Mouse (Mus musculus) forebrain, embryonic 15.5 days (tissue): ENCODE results near the gene Ano8. TPM values are rescaled to one million over a fixed set of nuclear protein-coding genes. Genes with fewer than 3 reads are reported as not detected.
A peak's percentile ranks its signal among the peaks of the same experiment; 100 is the strongest.

Experiments used
- ATAC-seq: fragments of 200-750 bp; cut with Nextera tagmentation; replicated peaks from 2 replicates; pipeline ENCODE4 v1.8.0; 2017; ENCODE audit warnings: mild to moderate bottlenecking, moderate TSS enrichment, moderate library complexity
- H3K27ac ChIP-seq: fragments of 300-500 bp; sonication (generic); replicated peaks from 2 replicates; pipeline ENCODE4 v1.5.1; 2015; ENCODE audit warnings: mild to moderate bottlenecking, inconsistent platforms
- H3K27me3 ChIP-seq: fragments of 300-500 bp; sonication (generic); 2 replicates; pipeline ENCODE4 v1.6.1; 2015; ENCODE audit warnings: inconsistent platforms
- H3K36me3 ChIP-seq: fragments of 300-500 bp; sonication (generic); 2 replicates; pipeline ENCODE4 v1.6.1; 2015; ENCODE audit warnings: mild to moderate bottlenecking, inconsistent platforms
- H3K4me1 ChIP-seq: fragments of 300-500 bp; sonication (generic); 2 replicates; pipeline ENCODE4 v1.6.1; 2015; ENCODE audit warnings: inconsistent platforms
- H3K4me2 ChIP-seq: fragments of 300-500 bp; sonication (generic); replicated peaks from 2 replicates; pipeline ENCODE4 v1.6.1; 2015; ENCODE audit warnings: mild to moderate bottlenecking, inconsistent platforms
- H3K4me3 ChIP-seq: fragments of 300-500 bp; sonication (generic); 2 replicates; pipeline ENCODE4 v1.5.1; 2015; ENCODE audit warnings: mild to moderate bottlenecking, inconsistent platforms
- H3K9ac ChIP-seq: fragments of 300-500 bp; sonication (generic); replicated peaks from 2 replicates; pipeline ENCODE4 v1.6.1; 2015; ENCODE audit warnings: mild to moderate bottlenecking, inconsistent platforms
- H3K9me3 ChIP-seq: fragments of 300-500 bp; sonication (generic); 2 replicates; pipeline ENCODE4 v1.6.1; 2016; ENCODE audit warnings: inconsistent platforms
- WGBS: fragments of 180-500 bp; shearing (Covaris S2); methylation state at CpG from one replicate; pipeline ENCODE4 v1.1.7; 2015; ENCODE audit warnings: mixed read lengths; 5-methylcytosine and 5-hydroxymethylcytosine counted together
- polyA plus RNA-seq: library from polyadenylated mRNA; unstranded; fragments of >200 nt; fragmentation: Nextera tagmentation; extraction: Ambion mirVana; gene quantifications from 2 replicates; pipeline ENCODE4 v1.2.1, GENCODE M21; 2015

Ano8 gene
- polyA plus RNA-seq, 1 experiment from 2014 or later, result 9.8 TPM

DNA sequence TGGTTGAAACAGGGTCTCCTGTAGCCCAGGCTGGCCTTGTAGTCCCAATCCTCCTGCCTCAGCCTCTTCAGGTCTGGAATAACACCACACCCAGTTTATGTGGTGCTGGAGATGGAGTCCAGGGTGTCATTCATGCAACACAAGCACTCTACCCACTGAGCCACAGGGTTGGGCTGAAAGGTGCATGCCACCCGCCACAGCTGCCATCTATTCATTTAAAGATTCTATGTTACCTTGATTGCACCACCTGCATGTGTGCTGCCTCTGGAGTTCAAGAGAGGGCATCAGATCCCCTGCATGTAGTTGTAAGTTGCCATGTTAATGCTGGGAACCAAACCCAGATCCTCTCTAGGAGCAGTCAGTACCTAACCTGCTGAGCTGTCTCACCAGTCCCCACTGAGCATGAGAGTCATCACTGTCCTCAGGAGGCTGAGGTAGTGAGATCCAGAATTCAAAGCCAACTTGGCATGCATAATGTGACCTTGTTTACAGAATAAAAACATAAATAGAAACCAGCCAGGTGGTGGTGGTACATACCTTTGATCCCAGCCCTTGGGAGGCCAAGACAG is 11.4 kb upstream of the Ano8 start:
- Histone ChIP-seq H3K27me3 (no peaks in the 10 kb centered on the region), H3K4me2 (no peak overlapping the region), H3K4me3 (no peak overlapping the region), H3K27ac (no peak overlapping the region), H3K9me3 (no peaks in the 10 kb centered on the region), H3K4me1 (peaks cover 8% of the 10 kb centered on the region; the same call in 1 of the 2 replicates), H3K36me3 (peaks cover 10% of the 10 kb centered on the region), H3K9ac (no peak overlapping the region)
- ATAC-seq, result no peak
- WGBS, result 84% methylated on average over 1 of the region's 1 CpGs

DNA sequence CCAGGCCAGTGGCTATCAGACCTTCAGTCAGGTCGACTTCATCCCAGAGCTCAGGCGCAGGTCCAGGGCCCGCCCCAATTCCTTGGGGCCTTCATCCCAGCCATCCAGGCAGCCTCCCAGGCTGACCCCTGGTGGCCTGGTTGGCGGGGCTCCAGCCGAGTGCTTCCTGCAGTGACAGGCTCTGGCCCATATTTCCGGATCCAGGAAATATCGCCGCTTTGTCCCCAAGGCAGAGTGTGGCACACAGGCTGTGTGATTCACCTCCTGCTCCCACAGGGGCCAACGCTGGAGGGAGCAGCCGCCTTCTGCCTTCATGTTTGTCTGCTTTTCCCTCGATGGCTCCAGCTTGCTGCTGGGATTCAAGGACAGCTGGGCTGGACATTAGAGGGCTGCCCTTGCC is 10.7 kb upstream of the Ano8 start:
- no peak for ATAC-seq
- no peak overlapping the region for H3K9ac ChIP-seq
- peaks cover 8% of the 10 kb centered on the region; the same call in 1 of the 2 replicates for H3K4me1 ChIP-seq
- H3K9me3 ChIP-seq, result no peaks in the 10 kb centered on the region
- peaks cover 15% of the 10 kb centered on the region for H3K36me3 ChIP-seq
- H3K4me3 ChIP-seq, result no peak overlapping the region
- WGBS, result 63% methylated on average over 11 of the region's 11 CpGs
- no peaks in the 10 kb centered on the region for H3K27me3 ChIP-seq
- no peak overlapping the region for H3K4me2 ChIP-seq
- no peak overlapping the region for H3K27ac ChIP-seq

DNA sequence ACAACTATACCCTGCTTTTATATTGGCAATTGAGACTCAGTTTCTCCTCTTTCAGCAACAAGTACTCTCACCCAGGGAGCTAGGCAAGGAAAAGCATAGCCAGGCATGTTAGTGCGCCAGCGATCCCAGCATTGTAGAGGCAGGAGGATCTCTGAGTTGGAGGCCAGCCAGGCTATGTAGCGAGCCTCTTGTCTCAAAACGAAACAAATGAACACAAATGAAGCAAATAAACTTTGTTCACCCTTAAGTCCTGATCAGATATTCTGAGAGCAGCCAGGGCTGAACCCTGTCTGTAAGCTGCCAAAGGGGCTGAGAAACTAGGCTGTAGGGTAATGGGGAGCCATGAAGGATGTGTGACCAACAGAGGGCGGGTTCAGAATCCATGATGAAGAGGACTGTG is 10.0 kb upstream of the Ano8 start:
- H3K9me3 ChIP-seq, result no peaks in the 10 kb centered on the region
- H3K27ac ChIP-seq, result no peak overlapping the region
- no peak overlapping the region for H3K4me2 ChIP-seq
- peaks cover 18% of the 10 kb centered on the region for H3K36me3 ChIP-seq
- H3K4me1 ChIP-seq, result peaks cover 8% of the 10 kb centered on the region; the same call in 1 of the 2 replicates
- ATAC-seq, result no peak
- H3K9ac ChIP-seq, result no peak overlapping the region
- WGBS, result 79% methylated on average over 5 of the region's 5 CpGs
- H3K27me3 ChIP-seq, result no peaks in the 10 kb centered on the region
- H3K4me3 ChIP-seq, result no peak overlapping the region

DNA sequence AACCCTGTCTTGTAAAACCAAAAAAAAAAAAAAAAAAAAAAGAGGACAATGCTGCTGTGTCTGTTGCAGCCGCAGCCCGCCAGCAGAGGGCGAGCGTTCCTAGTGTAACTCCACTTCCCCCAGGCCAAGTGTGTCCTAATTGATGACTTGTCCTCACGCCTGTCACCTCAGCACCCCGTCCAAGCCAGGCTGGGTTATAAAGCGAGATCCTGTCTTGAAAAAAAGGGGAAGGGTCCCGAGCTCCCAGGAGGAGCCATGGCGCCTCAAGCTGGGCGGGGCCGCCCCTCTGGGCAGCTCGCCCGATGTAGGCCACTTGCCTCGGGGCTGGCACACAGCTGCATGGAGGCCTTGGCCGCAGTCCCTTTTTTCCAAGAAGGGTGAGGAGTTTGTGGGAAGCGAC is 9.3 kb upstream of the Ano8 start:
- peaks cover 20% of the 10 kb centered on the region for H3K36me3 ChIP-seq
- peak overlapping the region; percentile 34 for H3K4me2 ChIP-seq
- H3K27ac ChIP-seq, result no peak overlapping the region
- 15% methylated on average over 16 of the region's 16 CpGs for WGBS
- no peak overlapping the region; the same call in 1 of the 2 replicates for H3K9ac ChIP-seq
- H3K4me3 ChIP-seq, result peak overlapping the region; percentile 13; the same call in 1 of the 2 replicates
- ATAC-seq, result peak; percentile 64
- H3K9me3 ChIP-seq, result no peaks in the 10 kb centered on the region
- H3K27me3 ChIP-seq, result no peaks in the 10 kb centered on the region
- peaks cover 11% of the 10 kb centered on the region; the same call in 1 of the 2 replicates for H3K4me1 ChIP-seq

- no peak overlapping the region for H3K27ac ChIP-seq
- 0% methylated on average over 22 of the region's 22 CpGs for WGBS
- H3K36me3 ChIP-seq, result peaks cover 26% of the 10 kb centered on the region
- peak overlapping the region; percentile 97 for H3K4me2 ChIP-seq
- peak overlapping the region; percentile 57 for H3K9ac ChIP-seq
- no peaks in the 10 kb centered on the region for H3K9me3 ChIP-seq
- ATAC-seq, result peak; percentile 84
- no peaks in the 10 kb centered on the region for H3K27me3 ChIP-seq
- H3K4me3 ChIP-seq, result peak overlapping the region; percentile 68
- peaks cover 58% of the 10 kb centered on the region for H3K4me1 ChIP-seq
These were observed 2.7 kb upstream of the Ano8 start for GRCm38 (mm10) chr8:71488454-71488853.

DNA sequence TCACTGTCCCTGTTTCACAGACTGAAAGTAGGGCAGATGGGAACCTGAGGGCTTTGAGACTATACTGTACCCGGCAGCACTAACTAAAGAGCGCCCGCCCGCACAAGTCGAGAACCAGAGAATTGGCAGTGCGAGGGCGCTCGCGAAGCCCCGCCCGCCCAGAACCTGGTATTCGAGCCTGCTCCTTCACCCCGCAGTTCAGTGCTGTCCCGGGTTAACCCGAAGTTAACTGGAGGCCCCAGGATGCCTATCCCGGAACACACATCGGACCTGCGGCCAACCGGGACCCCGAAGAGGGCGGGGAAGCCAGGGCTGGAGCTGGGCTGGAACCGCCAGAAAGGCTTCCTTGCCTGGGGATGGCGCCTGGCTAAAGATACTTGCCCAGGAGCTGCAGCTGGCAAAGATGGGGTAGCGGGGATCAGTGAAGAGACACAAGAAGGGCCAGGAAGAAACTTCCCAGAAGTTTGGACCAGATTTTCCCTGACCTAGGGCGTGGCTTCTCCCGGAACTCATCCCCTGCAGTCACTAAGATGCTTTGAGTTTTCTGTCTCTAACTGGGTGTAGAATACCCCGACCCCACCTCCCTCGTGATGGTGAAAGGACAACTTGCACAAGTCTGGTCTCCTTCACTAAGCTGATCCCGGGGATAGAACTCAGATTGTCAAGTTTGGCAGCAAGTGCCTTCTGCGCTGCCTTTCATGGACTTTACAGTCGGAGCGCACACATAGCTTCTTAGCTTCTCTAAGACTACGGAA is 2.1 kb upstream of the Ano8 start, which contains the start of gene Gtpbp3:
Gene Gtpbp3, plus strand, starts transcription at position 413 of the 755 bp plus-strand sequence.
- H3K27me3 ChIP-seq, result no peaks in the 10 kb centered on the region
- peak within 1 kb of the TSS; percentile 67 for H3K27ac ChIP-seq
- peak within 1 kb of the TSS; percentile 57 for H3K9ac ChIP-seq
- peak within 1 kb of the TSS; percentile 68 for H3K4me3 ChIP-seq
- no peaks in the 10 kb centered on the region for H3K9me3 ChIP-seq
- H3K36me3 ChIP-seq, result peaks cover 32% of the 10 kb centered on the region
- H3K4me1 ChIP-seq, result peaks cover 64% of the 10 kb centered on the region
- peak within 1 kb of the TSS; percentile 97 for H3K4me2 ChIP-seq
- peak; percentile 23 for ATAC-seq
- WGBS, result under 1% methylated on average over 33 of the region's 33 CpGs

DNA sequence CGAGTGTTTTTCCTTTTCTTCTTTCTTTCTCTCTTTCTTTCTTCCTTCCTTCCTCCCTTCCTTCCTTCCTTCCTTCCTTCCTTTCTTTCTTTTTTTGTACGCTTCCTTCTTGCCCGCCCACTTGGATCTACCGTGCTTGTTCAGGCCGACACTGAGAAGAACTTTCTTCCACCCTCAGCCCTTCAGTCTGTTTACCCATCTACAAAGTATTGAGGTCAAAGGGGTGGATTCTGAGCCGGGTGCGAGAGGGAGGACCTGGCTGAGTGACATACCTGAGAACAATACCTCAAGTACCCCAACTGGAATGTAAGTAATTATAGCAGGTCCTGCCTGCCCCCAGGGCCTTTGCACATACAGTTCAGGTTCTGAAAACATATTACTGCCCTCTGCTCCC is 370 bp upstream of the Ano8 start:
- H3K9ac ChIP-seq, result peak overlapping the region; percentile 99
- no peaks in the 10 kb centered on the region for H3K27me3 ChIP-seq
- peak overlapping the region; percentile 91 for H3K27ac ChIP-seq
- H3K4me1 ChIP-seq, result peaks cover 75% of the 10 kb centered on the region
- ATAC-seq, result no peak
- H3K9me3 ChIP-seq, result no peaks in the 10 kb centered on the region
- peak overlapping the region; percentile 97 for H3K4me3 ChIP-seq
- peak overlapping the region; percentile 75 for H3K4me2 ChIP-seq
- peaks cover 33% of the 10 kb centered on the region for H3K36me3 ChIP-seq
- 9% methylated on average over 7 of the region's 7 CpGs for WGBS

DNA sequence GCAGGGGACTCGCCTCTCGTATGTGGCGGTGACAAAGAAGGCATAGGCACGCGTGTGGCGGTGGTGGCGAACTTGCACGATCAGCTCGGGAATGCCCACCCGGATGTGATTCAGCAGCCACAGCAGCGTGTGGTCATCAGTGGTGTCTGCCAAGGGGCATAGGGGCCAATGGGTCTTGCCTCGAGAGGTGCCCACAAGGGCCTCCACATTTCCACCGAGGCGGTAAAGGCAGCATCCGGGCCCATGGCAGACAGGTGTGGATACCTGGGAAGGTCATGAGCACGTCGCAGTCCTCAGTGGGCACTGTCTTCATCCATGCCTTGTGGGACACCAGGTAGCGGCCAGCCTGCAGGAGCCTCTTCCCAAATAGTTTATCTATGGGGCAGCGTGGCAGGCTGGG is 1.0 kb downstream of the Ano8 start:
- Histone ChIP-seq H3K4me3 (peak overlapping the region; percentile 97), H3K27me3 (no peaks in the 10 kb centered on the region), H3K27ac (peak overlapping the region; percentile 91), H3K9ac (peak overlapping the region; percentile 99), H3K9me3 (no peaks in the 10 kb centered on the region), H3K36me3 (peaks cover 40% of the 10 kb centered on the region), H3K4me1 (peaks cover 69% of the 10 kb centered on the region), H3K4me2 (peak overlapping the region; percentile 75)
- 91% methylated on average over 19 of the region's 19 CpGs for WGBS
- ATAC-seq, result no peak

GRCm38 (mm10) chr8:71483932-71484331 is 1.8 kb downstream of the Ano8 start:
- no peak for ATAC-seq
- no peak overlapping the region for H3K4me3 ChIP-seq
- H3K4me1 ChIP-seq, result peaks cover 61% of the 10 kb centered on the region
- no peaks in the 10 kb centered on the region for H3K27me3 ChIP-seq
- WGBS, result 52% methylated on average over 8 of the region's 8 CpGs
- no peak overlapping the region for H3K4me2 ChIP-seq
- no peak overlapping the region for H3K27ac ChIP-seq
- 0 out of 2 replicates have a peak overlapping the region, but pooled peaks have one; percentile 5 for H3K9ac ChIP-seq
- H3K9me3 ChIP-seq, result no peaks in the 10 kb centered on the region
- H3K36me3 ChIP-seq, result peaks cover 48% of the 10 kb centered on the region

GRCm38 (mm10) chr8:71478943-71479342 is 6.8 kb downstream of the Ano8 start:
- WGBS, result 91% methylated on average over 11 of the region's 11 CpGs
- Histone ChIP-seq H3K27me3 (no peaks in the 10 kb centered on the region), H3K9ac (no peak overlapping the region), H3K27ac (no peak overlapping the region), H3K4me3 (no peak overlapping the region), H3K4me2 (no peak overlapping the region), H3K9me3 (no peaks in the 10 kb centered on the region), H3K4me1 (peaks cover 43% of the 10 kb centered on the region), H3K36me3 (peaks cover 64% of the 10 kb centered on the region)
- ATAC-seq, result no peak

GRCm38 (mm10) chr8:71477196-71477845 is 8.4 kb downstream of the Ano8 start:
- peaks cover 27% of the 10 kb centered on the region for H3K4me1 ChIP-seq
- H3K27me3 ChIP-seq, result no peaks in the 10 kb centered on the region
- peak; percentile 0; the same call in 1 of the 2 replicates for ATAC-seq

More at GRCm38 (mm10) chr8:71477196-71477845, 8.4 kb downstream of the Ano8 start:
- no peaks in the 10 kb centered on the region for H3K9me3 ChIP-seq
- H3K27ac ChIP-seq, result peak overlapping the region; percentile 95
- H3K4me3 ChIP-seq, result peak overlapping the region; percentile 60
- H3K9ac ChIP-seq, result peak overlapping the region; percentile 63; the same call in 1 of the 2 replicates
- WGBS, result 35% methylated on average over 14 of the region's 14 CpGs
- peak overlapping the region; percentile 82 for H3K4me2 ChIP-seq
- peaks cover 65% of the 10 kb centered on the region for H3K36me3 ChIP-seq
